Mouse (Mus musculus) gastrocnemius, adult 2 months (tissue): ENCODE results near the gene Noc4l. TPM values are rescaled to one million over a fixed set of nuclear protein-coding genes. Genes with fewer than 3 reads are reported as not detected.

Source experiments
- DNase-seq: peaks from one replicate; pipeline ENCODE4 v3.0.0; 2022
- H3K27ac ChIP-seq: fragments of 200-600 bp; 2 replicates; pipeline ENCODE4 v1.8.1; 2022; ENCODE audit warnings: mild to moderate bottlenecking
- H3K4me3 ChIP-seq: fragments of 200-600 bp; 2 replicates; pipeline ENCODE4 v1.8.1; 2022; ENCODE audit warnings: mild to moderate bottlenecking, moderate library complexity
- CTCF ChIP-seq: fragments of 200-600 bp; IDR thresholded peaks from 2 replicates; pipeline ENCODE4 v1.8.1; 2022; ENCODE audit warnings: antibody characterized with exemption, mild to moderate bottlenecking, moderate library complexity
- intact Hi-C: fragments of 180-260 bp; cut with DNase I; formaldehyde crosslinking; loops from one replicate; pipeline ENCODE4 v1.15.1; 2025
- total RNA-seq, 2 experiments: library from RNA; stranded (reverse); gene quantifications; 2 replicates each; pipeline ENCODE4 v1.2.3; 2021

Gene Noc4l
- total RNA-seq, 2 experiments from 2014 or later = 15.1 to 15.6 TPM

DNA sequence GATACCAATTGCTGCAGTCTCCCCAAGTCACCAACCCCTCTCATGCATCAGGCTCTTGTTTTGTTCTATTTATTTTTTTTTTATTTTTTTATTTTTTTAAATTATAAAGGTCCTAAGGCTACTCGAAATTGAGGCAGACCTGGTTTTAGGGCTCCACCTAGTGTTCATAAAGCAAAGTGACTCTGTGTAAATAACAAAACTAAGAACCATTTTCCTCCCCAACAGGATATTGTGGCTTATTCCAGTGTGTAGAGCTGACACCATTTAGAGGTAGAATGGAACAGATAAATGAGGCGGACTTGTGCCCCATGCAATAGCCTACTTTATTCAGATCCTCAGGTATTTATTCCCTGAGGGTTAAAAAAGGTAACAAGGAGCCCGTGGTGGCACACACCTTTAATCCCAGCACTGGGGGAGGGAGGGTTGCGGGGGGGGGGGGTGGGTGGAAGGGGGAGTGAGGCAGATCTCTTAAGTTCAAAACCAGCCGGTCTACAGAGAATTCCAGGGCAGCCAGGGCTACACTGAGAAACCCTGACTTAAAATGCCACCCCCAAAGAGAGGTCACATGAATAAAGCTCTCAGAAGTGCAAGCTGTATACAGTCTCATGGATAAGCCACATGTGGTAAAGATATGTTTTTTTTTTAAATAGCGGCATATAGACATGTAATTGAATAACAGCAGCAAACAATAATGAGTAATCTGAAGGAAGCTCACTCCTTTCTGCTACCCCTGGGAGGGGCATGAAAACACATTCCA is 17.1 kb downstream of the Noc4l start:
- intact Hi-C loops = loop anchor here (1.0 kb wide), 2 partner anchors 141 to 279 kb away; no protein-coding TSS in a partner anchor
- no peak overlapping the region for H3K4me3 ChIP-seq
- TF ChIP-seq CTCF = peak; percentile 84
- no peak overlapping the region for H3K27ac ChIP-seq
- DNase-seq = no peak

DNA sequence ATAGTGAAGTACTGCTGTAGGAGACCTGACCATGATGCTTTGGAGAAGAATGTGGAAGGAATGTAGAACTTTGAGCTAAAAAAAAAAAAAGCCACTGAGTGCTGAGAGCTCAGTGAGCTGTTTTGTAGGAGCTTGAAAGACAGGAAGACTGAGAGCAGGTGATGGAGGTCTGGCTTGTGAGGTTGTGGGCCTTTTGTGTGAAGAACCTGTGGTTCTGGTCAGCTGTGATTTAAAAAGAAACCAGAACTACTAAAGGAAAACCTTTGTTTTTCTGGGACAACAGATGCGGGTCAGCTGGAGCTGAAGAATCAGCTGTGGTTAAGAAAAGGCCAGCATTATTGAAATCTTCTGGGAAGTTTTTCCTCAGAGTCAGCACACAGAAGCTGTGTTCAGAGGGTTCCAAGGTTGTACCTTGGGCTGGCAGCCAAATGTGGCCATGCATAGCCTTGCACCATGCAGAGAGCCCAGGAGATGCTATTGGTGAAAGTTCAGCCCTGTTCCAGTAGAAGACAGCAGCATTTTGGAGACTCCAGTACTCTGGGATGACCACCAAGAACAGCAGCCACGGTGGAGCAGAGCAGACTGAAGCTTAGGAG is 23.6 kb downstream of the Noc4l start:
- intact Hi-C loops = no loop called here
- Histone ChIP-seq H3K4me3 (no peak overlapping the region), H3K27ac (no peak overlapping the region)
- DNase-seq = no peak
- TF ChIP-seq CTCF = no peak

DNA sequence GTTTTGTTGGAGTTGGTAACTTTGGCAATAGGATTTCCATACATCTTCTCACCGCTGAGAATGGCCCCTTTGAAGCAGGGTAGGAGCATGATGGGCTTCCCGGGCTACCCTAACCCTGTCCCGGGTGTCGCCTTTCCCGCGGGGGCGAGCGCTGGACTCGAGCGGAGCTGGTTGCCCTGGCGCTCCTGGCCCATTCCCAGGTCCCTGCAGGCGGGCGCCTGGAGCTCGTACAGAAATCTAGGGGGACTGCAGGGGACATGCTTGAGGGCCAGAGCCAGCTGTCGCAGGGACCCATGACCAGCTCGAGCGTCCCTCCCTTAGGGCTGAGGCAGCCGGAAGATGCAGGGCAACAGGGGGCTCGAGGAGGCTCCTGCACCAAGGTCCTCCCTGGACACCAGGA is 25.1 kb downstream of the Noc4l start:
- intact Hi-C loops = no loop called here
- Histone ChIP-seq H3K27ac (no peak overlapping the region), H3K4me3 (no peak overlapping the region)
- no peak for DNase-seq
- no peak for TF ChIP-seq CTCF

DNA sequence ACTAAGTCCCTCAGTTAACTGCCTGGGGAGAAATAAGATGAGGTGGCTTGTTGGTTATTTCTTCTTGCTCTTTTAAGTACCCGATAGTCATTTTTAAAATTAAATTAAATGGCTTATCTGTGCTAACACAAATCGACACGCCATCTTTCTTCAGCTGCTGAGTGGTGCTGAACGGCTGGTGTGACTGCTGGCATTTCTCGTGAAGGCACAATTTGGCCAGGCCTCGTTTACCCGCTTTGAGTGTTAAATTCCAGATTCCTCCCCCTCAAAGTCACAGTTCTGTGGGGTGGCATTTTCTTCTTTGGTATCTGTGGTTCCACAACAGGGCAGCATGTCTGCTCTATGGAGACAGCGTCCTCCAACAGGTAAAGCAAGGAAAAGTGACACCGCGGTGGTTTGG is 25.9 kb downstream of the Noc4l start:
- H3K4me3 ChIP-seq = no peak overlapping the region
- intact Hi-C loops = no loop called here
- no peak for DNase-seq
- TF ChIP-seq CTCF = no peak
- H3K27ac ChIP-seq = no peak overlapping the region

DNA sequence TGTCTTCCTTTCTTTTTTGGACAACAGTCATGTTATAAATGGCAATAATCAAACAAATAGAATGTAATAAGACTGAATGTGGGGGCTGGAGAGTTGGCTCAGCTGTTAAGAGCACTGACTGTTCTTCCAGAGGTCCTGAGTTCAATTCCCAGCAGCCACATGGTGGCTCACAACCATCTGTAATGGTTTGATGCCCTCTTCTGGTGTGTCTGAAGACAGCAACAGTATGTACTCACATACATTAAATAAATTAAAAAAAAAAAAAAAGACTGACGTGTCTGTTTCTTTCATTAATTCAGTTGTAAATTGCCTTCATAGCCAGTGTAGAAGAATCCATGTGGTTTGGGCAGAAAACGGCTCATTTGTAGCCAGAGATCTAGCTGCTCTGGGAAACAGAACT is 28.9 kb downstream of the Noc4l start:
- no peak for TF ChIP-seq CTCF
- H3K4me3 ChIP-seq = no peak overlapping the region
- no peak for DNase-seq
- H3K27ac ChIP-seq = no peak overlapping the region
- intact Hi-C loops = no loop called here

DNA sequence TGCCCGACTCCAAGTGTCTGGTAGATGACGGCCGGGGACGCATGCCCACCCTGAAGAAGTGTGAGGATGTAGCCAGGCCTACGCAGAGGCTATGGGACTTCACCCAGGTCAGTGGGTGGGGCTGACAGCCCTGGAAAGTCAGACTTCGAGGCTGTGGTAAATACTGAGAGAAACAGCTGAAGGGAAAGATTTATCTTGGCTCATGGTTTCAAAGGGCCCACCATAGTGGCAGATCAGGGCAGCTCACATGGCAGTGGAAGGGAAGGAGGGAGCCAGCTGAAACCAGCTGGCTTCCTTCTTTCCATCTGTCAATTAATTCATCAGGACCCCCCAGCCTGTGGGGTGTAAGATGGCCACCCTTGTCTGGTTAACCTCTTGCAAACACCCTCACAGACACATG is 34.0 kb downstream of the Noc4l start:
- intact Hi-C loops = no loop called here
- DNase-seq = no peak
- Histone ChIP-seq H3K27ac (no peak overlapping the region), H3K4me3 (no peak overlapping the region)
- TF ChIP-seq CTCF = no peak

DNA sequence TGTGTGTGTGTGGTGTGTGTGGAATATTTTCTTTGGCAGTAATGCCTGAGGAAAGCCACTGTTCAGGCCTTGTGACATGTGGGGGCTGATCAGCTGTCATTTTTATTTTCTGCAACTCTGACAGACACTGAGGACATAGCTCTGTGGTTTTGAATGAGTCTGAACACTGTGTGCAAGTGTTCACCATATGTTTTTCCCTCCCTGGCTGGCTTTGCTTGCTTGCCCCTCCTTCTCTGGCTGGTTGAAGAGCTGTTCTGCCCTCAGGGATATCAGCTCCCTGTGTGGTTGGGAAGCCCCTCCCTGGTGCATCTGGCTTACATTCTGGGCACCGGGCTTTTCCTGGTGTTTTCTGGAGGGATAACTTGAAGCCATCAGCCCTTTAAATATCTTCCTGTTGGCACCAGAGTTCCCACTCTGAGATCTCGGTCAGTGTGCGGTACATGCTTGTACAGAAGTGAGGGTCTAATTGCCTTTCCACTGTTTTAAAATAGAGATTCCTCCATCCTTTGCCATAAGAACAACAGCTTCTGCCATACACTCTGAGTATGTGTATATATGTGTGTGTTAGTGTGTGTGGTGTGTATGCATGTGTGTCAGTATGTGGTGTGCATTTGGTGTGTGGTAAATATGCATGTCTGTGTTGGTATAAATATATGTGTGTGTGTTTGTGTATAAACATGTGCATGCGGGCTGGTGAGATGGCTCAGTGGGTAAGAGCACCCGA is 41.6 kb downstream of the Noc4l start:
- no peak overlapping the region for H3K4me3 ChIP-seq
- H3K27ac ChIP-seq = no peak overlapping the region
- intact Hi-C loops = no loop called here
- no peak for DNase-seq
- no peak for TF ChIP-seq CTCF

DNA sequence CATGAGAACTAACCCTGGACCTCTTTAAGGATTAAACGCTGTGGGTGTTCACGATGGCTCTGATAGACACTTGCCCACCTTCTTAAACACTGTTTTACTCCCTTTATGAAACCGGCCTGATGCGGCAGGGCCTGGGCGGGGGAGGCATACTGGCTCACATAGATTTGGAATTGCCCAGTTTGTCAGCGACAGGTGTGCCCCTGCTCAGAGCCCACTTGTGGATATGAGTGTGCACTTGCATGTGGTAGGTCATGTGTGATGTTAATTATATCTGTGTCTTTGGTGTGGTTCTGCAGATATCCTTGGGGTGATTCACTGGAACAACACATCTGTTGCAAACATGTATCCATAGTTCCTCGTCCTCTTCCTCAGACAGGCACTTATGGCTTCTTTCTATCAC is 42.7 kb downstream of the Noc4l start:
- no peak for DNase-seq
- H3K4me3 ChIP-seq = no peak overlapping the region
- no peak for TF ChIP-seq CTCF
- intact Hi-C loops = no loop called here
- H3K27ac ChIP-seq = no peak overlapping the region

DNA sequence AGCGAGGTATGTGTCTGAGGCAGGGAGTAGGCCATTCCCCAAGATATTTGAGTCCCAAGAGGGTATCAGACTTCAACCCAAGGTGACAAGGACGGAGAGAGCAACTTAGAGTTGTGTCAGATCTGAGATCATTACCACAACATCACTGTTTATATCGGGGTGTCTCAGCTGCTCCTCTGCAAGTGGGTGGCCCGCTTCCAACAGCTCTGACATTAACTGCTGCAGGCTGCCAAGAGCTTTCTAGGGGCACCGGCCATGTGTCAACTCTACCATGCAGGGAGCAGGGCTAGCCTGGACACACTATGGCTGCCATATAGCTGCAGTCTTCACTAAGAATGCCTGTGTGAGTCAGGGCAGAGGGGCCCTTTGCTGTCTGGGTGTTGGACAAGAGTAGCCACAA is 43.3 kb downstream of the Noc4l start:
- no peak for DNase-seq
- intact Hi-C loops = no loop called here
- Histone ChIP-seq H3K4me3 (no peak overlapping the region), H3K27ac (no peak overlapping the region)
- no peak for TF ChIP-seq CTCF

DNA sequence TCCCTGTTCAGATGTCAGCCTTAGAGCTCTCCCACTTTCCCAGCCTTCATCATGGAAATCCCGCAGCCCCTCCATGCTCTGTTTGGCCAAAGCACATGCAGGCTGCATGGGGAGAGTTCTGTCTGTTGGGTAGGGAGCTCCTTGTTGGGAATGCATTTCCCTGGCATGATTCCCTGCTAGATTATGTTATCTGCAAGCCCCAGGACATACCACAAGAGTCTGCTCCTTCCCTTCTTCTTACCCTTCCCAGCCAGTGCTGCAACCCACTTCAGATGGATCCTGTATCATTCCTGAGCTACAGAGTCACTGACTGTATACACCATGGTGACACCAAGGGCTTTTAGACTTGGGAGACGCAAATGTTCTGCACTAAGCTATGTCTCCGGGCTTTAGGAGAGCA is 43.8 kb downstream of the Noc4l start:
- no peak overlapping the region for H3K4me3 ChIP-seq
- H3K27ac ChIP-seq = no peak overlapping the region
- DNase-seq = no peak
- intact Hi-C loops = no loop called here
- no peak for TF ChIP-seq CTCF

DNA sequence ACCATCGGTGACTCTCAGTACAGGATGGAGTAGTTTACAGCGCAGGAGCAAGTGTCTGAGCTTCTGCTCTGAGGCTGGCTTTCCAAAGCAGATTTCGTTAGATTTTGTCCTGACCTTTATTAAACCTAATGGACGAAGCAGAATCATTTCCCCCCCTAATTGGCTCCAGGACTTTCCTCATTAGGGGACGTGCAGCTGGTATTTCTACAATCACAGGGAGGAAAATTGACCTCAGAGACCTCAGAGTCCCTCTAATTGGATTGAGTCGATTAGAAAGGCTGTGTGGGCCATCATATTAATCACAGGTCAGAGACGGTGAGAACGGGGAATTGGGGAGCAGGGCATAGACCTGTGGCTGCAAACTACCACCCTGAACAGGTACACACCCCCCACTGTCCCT is 44.3 kb downstream of the Noc4l start:
- intact Hi-C loops = no loop called here
- Histone ChIP-seq H3K27ac (no peak overlapping the region), H3K4me3 (no peak overlapping the region)
- no peak for DNase-seq
- no peak for TF ChIP-seq CTCF

DNA sequence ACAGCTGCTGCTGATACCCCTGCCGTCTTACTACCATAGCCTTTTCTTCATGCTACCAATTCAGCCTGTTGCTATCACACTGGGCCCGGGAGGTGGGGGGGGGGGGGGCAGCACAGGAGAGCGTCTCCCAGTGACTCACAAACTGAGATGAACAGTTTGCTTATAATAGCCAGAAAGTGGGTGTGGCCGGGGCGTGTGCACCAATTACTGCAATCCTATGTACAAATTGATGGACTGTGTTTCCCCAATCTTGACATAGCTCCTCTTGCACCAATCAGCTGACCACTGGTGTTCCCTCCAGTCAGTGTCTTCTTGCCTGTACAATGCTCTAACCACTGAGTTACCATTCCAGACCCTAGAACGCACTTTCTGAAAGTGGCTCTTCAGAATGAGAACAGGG is 44.9 kb downstream of the Noc4l start:
- H3K27ac ChIP-seq = no peak overlapping the region
- H3K4me3 ChIP-seq = no peak overlapping the region
- intact Hi-C loops = no loop called here
- TF ChIP-seq CTCF = no peak
- no peak for DNase-seq

DNA sequence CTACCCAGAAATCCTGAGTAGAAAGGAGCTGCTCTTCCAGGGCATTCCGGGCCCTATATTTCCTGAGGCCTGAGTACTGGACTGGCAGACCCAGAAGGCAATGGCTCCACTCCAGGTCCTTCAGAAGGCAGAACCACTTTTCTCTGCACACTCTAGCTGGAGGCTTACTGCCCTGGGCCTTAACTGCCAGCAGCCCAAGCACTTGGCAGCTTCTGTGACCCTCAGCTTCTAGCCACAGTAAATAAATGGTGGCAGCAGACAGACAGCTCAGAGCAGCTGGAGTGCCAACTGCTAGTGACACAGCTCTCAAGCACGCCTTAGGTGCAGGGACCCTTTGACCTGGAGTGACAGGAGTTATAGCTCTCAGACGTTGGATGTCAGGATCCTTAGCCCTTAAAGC is 45.5 kb downstream of the Noc4l start:
- no peak for TF ChIP-seq CTCF
- no peak overlapping the region for H3K27ac ChIP-seq
- intact Hi-C loops = no loop called here
- peak; percentile 32 for DNase-seq
- no peak overlapping the region for H3K4me3 ChIP-seq
